25 mouse cellular contexts compared by ENCODE assay signal in genomic region chr13:11005374-11005773, GRCm38 (mm10).
DNase-seq lines count a peak whose midpoint lies in the region; ATAC-seq and TF ChIP-seq lines count a peak whose summit lies in the region.
"Had no signal": no experiment of that assay in that cellular context is flagged by ENCODE, and none has a peak within 500 bp of the region (broad histone marks: within the 10 kb centered on the region; RNA-seq: fewer than 3 reads in every experiment).

No protein-coding gene starts in this region.

- H3K36me3 ChIP-seq in heart, embryonic 12.5 days, result no peaks in the 10 kb centered on the region
- H3K36me3 ChIP-seq in ES-E14 (ENCODE audit: control insufficient read depth, insufficient read depth, low read length, poor library complexity, severe bottlenecking), result no peaks in the 10 kb centered on the region; the same call in 1 of the 2 replicates
- H3K36me3 ChIP-seq: embryonic facial prominence, embryonic 10.5 days; embryonic facial prominence, embryonic 12.5 days; forebrain, embryonic 15.5 days had no signal

- in situ Hi-C loops in ES-E14 (cut with MboI; ENCODE audit: low sequenced_read_pairs in 2 of 2, unreplicated experiment in 2 of 2), result no loop called here

- no peaks in the 10 kb centered on the region for H3K9me3 ChIP-seq in heart, embryonic 12.5 days (replicated peaks)
- H3K9me3 ChIP-seq in ES-E14 (ENCODE audit: control insufficient read depth, insufficient read depth, low read depth, low read length), result no peaks in the 10 kb centered on the region
- H3K9me3 ChIP-seq: embryonic facial prominence, embryonic 10.5 days; embryonic facial prominence, embryonic 12.5 days; forebrain, embryonic 13.5 days; forebrain, embryonic 15.5 days had no signal

- no peak overlapping the region for H3K4me2 ChIP-seq in heart, embryonic 12.5 days
- H3K4me2 ChIP-seq: embryonic facial prominence, embryonic 12.5 days; forebrain, embryonic 13.5 days; forebrain, embryonic 15.5 days had no signal

- WGBS in heart, embryonic 12.5 days, result 20% methylated on average over 4 of the region's 4 CpGs

- H3K9ac ChIP-seq in heart, embryonic 12.5 days, result no peak overlapping the region
- no peak overlapping the region for H3K9ac ChIP-seq in ES-E14 (ENCODE audit: insufficient read depth, low read depth, low read length, poor library complexity, severe bottlenecking)
- H3K9ac ChIP-seq: embryonic facial prominence, embryonic 12.5 days; forebrain, embryonic 13.5 days; forebrain, embryonic 15.5 days; forebrain, postnatal 0 days had no signal

- 0 out of 2 replicates have a peak, but pooled peaks cover 5% of the 10 kb centered on the region for H3K4me1 ChIP-seq in heart, embryonic 12.5 days (replicated peaks)
- H3K4me1 ChIP-seq in ES-E14 (ENCODE audit: control insufficient read depth in 2 of 2, insufficient read depth in 2 of 2, low read length in 2 of 2, poor library complexity in 1 of 2), result peaks cover 0 to 4% of the 10 kb centered on the region in 2 experiments; a peak in 2 of 4 replicates
- H3K4me1 ChIP-seq: embryonic facial prominence, embryonic 10.5 days; embryonic facial prominence, embryonic 12.5 days; forebrain, embryonic 13.5 days; forebrain, embryonic 15.5 days had no signal

- ATAC-seq in heart, embryonic 12.5 days (ENCODE audit: insufficient number of reproducible peaks, low FRiP score), result 0 out of 2 replicates have a peak, but pooled peaks have one; percentile 53
- ATAC-seq: CD4-positive, CD25-positive, alpha-beta regulatory T cell, adult 4 months; forebrain, embryonic 13.5 days; forebrain, embryonic 15.5 days; forebrain, postnatal 0 days; Patski had no signal

- H3K27me3 ChIP-seq in heart, embryonic 12.5 days (replicated peaks), result no peaks in the 10 kb centered on the region
- H3K27me3 ChIP-seq: CH12.LX; embryonic facial prominence, embryonic 12.5 days; forebrain, embryonic 13.5 days; forebrain, embryonic 15.5 days; Patski had no signal

- no peak overlapping the region for H3K27ac ChIP-seq in heart, embryonic 12.5 days (ENCODE audit: poor library complexity, severe bottlenecking)
- peak overlapping the region; percentile 96 for H3K27ac ChIP-seq in ES-E14 (ENCODE audit: insufficient read depth, low read depth, low read length, poor library complexity, severe bottlenecking)
- H3K27ac ChIP-seq: embryonic facial prominence, embryonic 10.5 days; embryonic facial prominence, embryonic 12.5 days; forebrain, embryonic 13.5 days; forebrain, embryonic 15.5 days had no signal

- intact Hi-C loops in heart, postnatal 10 days (cut with DNase I), result no loop called here

- no peak for DNase-seq in heart, postnatal 10 days
- DNase-seq in ES-E14 (ENCODE audit: low read depth, low spot score) (peak; percentile 60), R1 (ENCODE audit: low read depth, low spot score) (peak; percentile 96), ZHBTc4 (ENCODE audit: low read depth, low spot score) (peak; percentile 93)
- DNase-seq in embryo, embryonic 11 days, result no peak
- no peak for DNase-seq in frontal cortex, adult 2 months (ENCODE audit: extremely low spot score in 1 of 2, low spot score in 1 of 2)
- DNase-seq in gastrocnemius, adult 18-20 months (ENCODE audit: low spot score), result no peak
- DNase-seq: adrenal gland, adult 2 months; adrenal gland, postnatal 10 days; adrenal gland, postnatal 25 days; B cell, adult 2 months; cerebellum, adult 11-12 months; cerebellum, adult 2 months; cerebellum, adult 9-10 months; cerebellum, postnatal 10 days; cerebellum, postnatal 25 days; forebrain, postnatal 0 days had no signal

- no peak overlapping the region for H3K4me3 ChIP-seq in heart, embryonic 12.5 days
- peak overlapping the region in 1 of 2 experiments; percentile 5; a peak in 1 of 4 replicates for H3K4me3 ChIP-seq in ES-E14 (ENCODE audit: insufficient read depth in 1 of 2, low read depth in 1 of 2, low read length in 2 of 2, poor library complexity in 1 of 2, severe bottlenecking in 1 of 2)
- H3K4me3 ChIP-seq: embryonic facial prominence, embryonic 10.5 days; embryonic facial prominence, embryonic 12.5 days; forebrain, embryonic 13.5 days; forebrain, embryonic 15.5 days had no signal

TF ChIP-seq in ES-E14, 5 proteins besides CTCF, POLR2A, EP300 and RAD21:
- TF ChIP-seq ZNF384 (IDR thresholded peaks at IDR 0.05; ENCODE audit: low read depth, low read length) (no peak), HCFC1 (IDR thresholded peaks at IDR 0.05; ENCODE audit: borderline replicate concordance, insufficient read depth, low read length) (no peak), ZC3H11A (IDR thresholded peaks at IDR 0.05; ENCODE audit: borderline replicate concordance, low read depth, low read length) (no peak), CHD2 (IDR thresholded peaks at IDR 0.05; ENCODE audit: low read depth, low read length) (peak; percentile 51; the same call in 1 of the 2 replicates), MAFK (IDR thresholded peaks at IDR 0.05; ENCODE audit: insufficient read depth, low read depth, low read length) (no peak)

Comparison
In these comparisons a context has a peak if more than half of its experiments do, and no peak if none do; other contexts are left out.
1. DNase-seq: peak in ES-E14 (single experiment), R1 (single experiment) and ZHBTc4 (single experiment); none in heart, postnatal 10 days (0 of 2), embryo, embryonic 11 days (single experiment), frontal cortex, adult 2 months (0 of 2) and gastrocnemius, adult 18-20 months (single experiment).